Mouse (Mus musculus) left cerebral cortex, adult 9 months (tissue): ENCODE measurements around the gene Aire.

ENCODE experiments used
- DNase-seq, 2 experiments: peaks; one replicate each; pipeline ENCODE4 v3.0.0; 2022; ENCODE audit warnings: low spot score in 2 of 2

Aire gene

DNA sequence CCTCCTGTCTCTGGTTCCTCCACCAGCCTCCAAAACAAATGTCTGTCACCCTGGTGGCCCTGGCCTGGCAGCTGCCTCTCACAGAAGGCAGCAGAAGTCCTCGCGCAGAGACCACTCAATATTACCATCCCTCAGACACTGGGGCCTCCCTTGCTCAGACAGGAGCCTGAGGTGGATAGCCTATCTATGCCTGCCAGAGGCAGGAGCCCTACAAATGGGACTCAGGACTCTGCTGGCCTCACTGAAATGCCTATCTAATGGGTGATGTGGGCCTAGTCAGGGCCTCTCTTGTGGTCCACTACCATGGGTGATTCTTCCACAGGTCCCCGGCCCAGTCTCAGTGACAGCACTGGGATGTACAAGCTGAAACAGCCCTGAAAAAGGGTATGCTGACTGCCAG, 35.2 kb downstream of the Aire start:
- no peak for DNase-seq

DNA sequence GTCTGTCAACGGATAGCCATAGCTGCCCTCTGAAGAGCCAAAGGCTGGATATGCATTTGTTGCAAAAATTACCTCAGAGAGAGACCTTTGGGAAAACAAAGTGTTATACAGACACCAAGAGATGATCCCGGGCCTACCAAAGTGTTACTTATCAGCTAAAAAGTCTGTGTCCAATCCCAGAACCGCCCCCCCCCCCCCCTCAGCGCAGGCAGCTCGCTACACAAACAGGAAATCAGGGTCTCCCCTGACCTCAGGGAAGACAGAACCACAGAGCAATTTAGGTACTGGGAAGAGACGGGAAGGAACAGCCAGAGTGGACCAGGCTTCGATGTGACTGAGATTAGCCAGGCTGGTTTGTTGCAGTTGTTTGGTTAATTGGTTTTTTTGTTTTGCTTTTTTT, 36.2 kb downstream of the Aire start:
- no peak for DNase-seq

DNA sequence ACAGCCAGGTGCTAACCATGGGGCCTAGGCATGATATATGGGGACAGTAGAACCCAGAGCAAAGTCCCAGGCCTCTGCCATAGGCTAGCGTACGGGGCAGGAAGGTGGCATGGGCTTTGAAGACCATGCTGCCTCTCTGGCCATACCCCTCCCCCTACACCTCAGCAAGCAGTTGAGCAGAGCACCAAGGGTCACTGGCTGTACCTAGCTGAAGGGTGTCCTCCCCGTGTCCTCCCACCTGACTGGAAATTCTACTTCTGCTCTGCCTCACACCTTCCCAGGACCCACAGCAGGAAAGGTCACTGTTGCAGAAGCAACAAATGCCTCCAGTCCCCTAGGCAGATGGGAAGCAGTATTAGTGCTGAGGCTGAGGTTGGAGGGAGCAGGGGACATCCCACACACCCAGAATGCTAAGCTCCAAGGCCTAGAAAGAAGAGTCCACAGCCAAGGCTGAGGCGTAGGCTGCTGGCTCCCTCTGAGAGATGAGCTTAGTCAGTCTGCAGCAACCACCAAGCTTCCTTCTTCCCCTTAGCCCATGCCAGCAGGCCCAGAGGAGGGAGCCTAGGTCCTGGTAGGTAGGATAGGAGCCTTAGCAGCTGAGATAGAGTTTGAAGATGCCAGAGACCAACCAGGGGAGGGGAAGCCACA, 37.5 kb downstream of the Aire start:
- DNase-seq = no peak

- peak in 1 of 2 experiments; percentile 69 for DNase-seq
Measured at GRCm38 (mm10) chr10:78004479-78005100, 38.8 kb downstream of the Aire start.

GRCm38 (mm10) chr10:78002316-78002715, 41.1 kb downstream of the Aire start:
- no peak for DNase-seq

DNA sequence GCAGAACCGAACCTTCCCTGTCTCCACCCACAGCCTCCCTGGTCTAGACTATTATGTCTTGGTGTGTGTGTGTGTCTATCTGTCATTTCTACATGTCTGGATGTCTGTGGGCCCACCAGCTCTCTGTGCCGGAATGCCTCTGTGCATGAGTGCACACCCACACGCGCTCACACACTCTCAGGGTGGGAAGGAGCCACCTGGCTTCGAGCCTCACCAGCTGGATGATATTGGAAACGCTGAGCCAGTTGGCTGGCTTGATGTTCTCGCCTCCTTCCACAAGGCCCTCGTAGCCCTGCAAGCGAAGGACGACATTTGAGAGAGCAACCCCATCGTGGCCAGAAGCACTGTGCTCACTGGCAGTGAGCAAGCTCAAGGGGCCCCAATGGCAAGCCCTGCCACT, 41.6 kb downstream of the Aire start:
- peak; percentile 89 to 93 for DNase-seq

DNA sequence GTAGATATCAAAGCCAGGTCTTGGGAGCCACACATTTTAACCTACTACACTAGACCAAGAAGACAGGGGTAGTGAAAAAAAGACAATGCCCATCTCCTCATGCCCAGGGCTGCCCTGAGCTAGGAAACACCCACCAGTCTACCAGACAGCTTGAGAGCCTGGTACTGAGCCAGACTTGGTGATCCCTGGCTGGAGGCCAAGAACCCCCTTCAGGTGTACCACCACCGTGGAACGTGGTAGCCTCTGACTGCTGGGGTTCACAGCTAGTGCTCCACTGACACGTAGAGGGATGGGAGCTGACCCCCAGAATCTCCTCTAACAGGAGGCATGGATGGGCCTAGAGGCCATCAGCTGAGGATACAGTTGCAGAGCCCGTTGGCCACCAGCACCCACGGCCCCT, 43.2 kb downstream of the Aire start:
- no peak for DNase-seq

DNA sequence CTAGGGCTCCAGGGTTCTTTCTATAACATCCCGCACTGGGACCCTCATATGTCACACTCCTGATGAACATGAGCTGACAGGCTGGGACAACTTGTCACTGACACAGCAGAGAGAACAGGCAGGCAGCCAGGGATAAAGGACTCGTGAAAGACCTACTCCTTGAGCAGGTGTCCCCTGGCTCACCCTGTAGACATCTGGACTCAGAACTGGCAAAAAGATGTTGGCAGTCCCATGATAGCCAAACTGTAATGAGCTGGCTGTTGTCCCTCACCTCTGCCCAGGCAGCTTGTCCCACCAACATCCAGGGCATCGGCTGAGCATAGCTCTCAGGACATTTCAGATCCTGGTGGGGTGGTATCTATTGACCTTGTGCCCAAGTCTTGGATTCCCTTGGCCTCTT, 47.8 kb downstream of the Aire start:
- DNase-seq = no peak

- no peak for DNase-seq
Measured at GRCm38 (mm10) chr10:77985775-77986174, 57.6 kb downstream of the Aire start.

DNA sequence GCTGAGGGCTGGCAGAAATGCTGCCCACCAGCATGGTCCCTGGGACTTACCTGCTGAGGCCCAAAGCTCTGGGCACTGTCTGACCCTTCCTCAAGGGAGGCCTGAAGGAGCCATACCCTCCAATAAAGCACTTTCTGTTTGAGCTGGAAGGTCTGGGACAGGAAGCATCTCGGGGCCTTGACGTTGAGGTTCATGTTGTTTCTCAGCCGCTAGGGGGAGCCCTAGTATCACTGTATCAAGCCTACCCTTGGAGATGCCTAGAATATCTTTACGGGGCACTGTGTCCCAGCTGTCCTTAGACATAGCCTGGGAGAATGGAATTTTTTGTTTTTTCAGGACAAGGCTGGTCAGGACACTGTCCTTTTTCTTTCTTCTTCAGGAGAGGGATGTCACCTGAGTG, 58.8 kb downstream of the Aire start:
- peak in 1 of 2 experiments; percentile 71 for DNase-seq
